13 mouse cellular contexts compared by ENCODE assay signal in genomic region chr17:75537050-75537445, GRCm38 (mm10).
"Had no signal": no experiment of that assay in that cellular context is flagged by ENCODE, and none has a peak within 500 bp of the region (broad histone marks: within the 10 kb centered on the region; RNA-seq: fewer than 3 reads in every experiment).

No protein-coding gene starts in this region.

- H3K9ac ChIP-seq: liver, embryonic 15.5 days; liver, postnatal 0 days; lung, embryonic 15.5 days; midbrain, embryonic 13.5 days; midbrain, embryonic 15.5 days; neural tube, embryonic 12.5 days had no signal

- H3K4me3 ChIP-seq: liver, embryonic 15.5 days; lung, embryonic 15.5 days; megakaryocyte, embryonic 14.5 days; midbrain, embryonic 13.5 days; midbrain, embryonic 15.5 days; neural tube, embryonic 12.5 days had no signal

- DNase-seq: liver, postnatal 0 days; lung, adult 2 months; thymus, adult 2 months; thymus, postnatal 25 days; thymus, postnatal 4 days had no signal

- H3K9me3 ChIP-seq: liver, embryonic 15.5 days; lung, embryonic 15.5 days; megakaryocyte, embryonic 14.5 days; midbrain, embryonic 13.5 days; midbrain, embryonic 15.5 days; neural tube, embryonic 12.5 days had no signal

- H3K4me1 ChIP-seq: liver, embryonic 15.5 days; midbrain, embryonic 13.5 days; midbrain, embryonic 15.5 days had no signal

- H3K27ac ChIP-seq: liver, embryonic 15.5 days; lung, embryonic 15.5 days; macrophage; midbrain, embryonic 13.5 days; midbrain, embryonic 15.5 days; neural tube, embryonic 12.5 days had no signal

- H3K27me3 ChIP-seq: liver, embryonic 15.5 days; lung, embryonic 15.5 days; megakaryocyte, embryonic 14.5 days; midbrain, embryonic 13.5 days; midbrain, embryonic 15.5 days; neural tube, embryonic 12.5 days had no signal

- H3K4me2 ChIP-seq: liver, embryonic 15.5 days; lung, embryonic 15.5 days; midbrain, embryonic 11.5 days; midbrain, embryonic 13.5 days; midbrain, embryonic 15.5 days; neural tube, embryonic 12.5 days had no signal
